Mouse (Mus musculus): ENCODE results near the gene Gm38431.

DNA sequence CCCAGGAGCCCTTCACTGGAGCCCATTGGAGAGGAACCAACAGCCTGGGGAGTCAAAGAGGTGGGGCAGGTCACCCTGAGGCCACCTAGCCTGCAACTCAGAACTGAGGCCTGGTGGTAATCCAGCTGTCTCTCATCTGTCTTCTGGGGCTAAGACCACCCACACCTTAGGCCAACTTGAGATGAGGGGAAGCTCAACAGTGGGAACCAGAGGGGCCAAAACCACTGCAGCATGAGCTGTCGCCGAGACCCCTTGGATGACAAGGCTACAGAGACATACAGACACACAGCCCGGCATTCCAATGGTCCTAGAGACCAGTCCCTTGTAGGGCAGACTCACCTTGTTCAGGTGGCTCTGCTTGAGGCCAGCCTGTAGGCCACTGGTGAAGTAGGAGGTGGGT is 16.2 kb downstream of the Gm38431 start:
- TF ChIP-seq CTCF (IDR thresholded peaks at IDR 0.05; ENCODE audit: extremely low read depth, insufficient read depth, low read length) (no peak), POLR2A (IDR thresholded peaks at IDR 0.05; ENCODE audit: extremely low read depth, insufficient read depth, low read length) (no peak)
